Mouse (Mus musculus) heart, embryonic 16.5 days (tissue): ENCODE results near the gene Asic2. TPM values are rescaled to one million over a fixed set of nuclear protein-coding genes. Genes with fewer than 3 reads are reported as not detected.

Experiments used
- ATAC-seq: fragments of 200-750 bp; cut with Nextera tagmentation; replicated peaks from 2 replicates; pipeline ENCODE4 v1.8.0; 2017; ENCODE audit warnings: moderate number of reproducible peaks; ENCODE audit not compliant: insufficient read depth, low FRiP score; ENCODE audit errors: extremely low read depth
- H3K27ac ChIP-seq: fragments of 300-500 bp; sonication (generic); 2 replicates; pipeline ENCODE4 v1.5.1; 2014; ENCODE audit warnings: mild to moderate bottlenecking, low read length, control low read depth, moderate library complexity
- H3K27me3 ChIP-seq: fragments of 300-500 bp; sonication (generic); 2 replicates; pipeline ENCODE4 v1.6.1; 2014; ENCODE audit warnings: low read length, mixed read lengths; ENCODE audit not compliant: control insufficient read depth, insufficient read depth
- H3K36me3 ChIP-seq: fragments of 300-500 bp; sonication (generic); 2 replicates; pipeline ENCODE4 v1.6.1; 2014; ENCODE audit not compliant: control insufficient read depth, insufficient read depth
- H3K4me1 ChIP-seq: fragments of 300-500 bp; sonication (generic); 2 replicates; pipeline ENCODE4 v1.6.1; 2014; ENCODE audit warnings: low read length, mixed read lengths; ENCODE audit not compliant: control insufficient read depth, insufficient read depth
- H3K4me2 ChIP-seq: fragments of 300-500 bp; sonication (generic); 2 replicates; pipeline ENCODE4 v1.6.1; 2014; ENCODE audit warnings: low read depth, mild to moderate bottlenecking, control low read depth, low read length
- H3K4me3 ChIP-seq: fragments of 300-500 bp; sonication (generic); 2 replicates; pipeline ENCODE4 v1.5.1; 2014; ENCODE audit warnings: mild to moderate bottlenecking, control low read depth, low read length
- H3K9ac ChIP-seq: fragments of 300-500 bp; sonication (generic); 2 replicates; pipeline ENCODE4 v1.6.1; 2014; ENCODE audit warnings: low read length, control low read depth
- H3K9me3 ChIP-seq: fragments of 300-500 bp; sonication (generic); replicated peaks from 2 replicates; pipeline ENCODE4 v1.6.1; 2016; ENCODE audit warnings: low read length; ENCODE audit not compliant: control insufficient read depth
- WGBS: fragments of 180-500 bp; shearing (Covaris S2); extraction: QIAGEN DNeasy Blood & Tissue Kit; methylation state at CpG from one replicate; pipeline ENCODE4 v1.1.7; 2014; 5-methylcytosine and 5-hydroxymethylcytosine counted together
- polyA plus RNA-seq: library from polyadenylated mRNA; unstranded; fragments of >200 nt; fragmentation: Nextera tagmentation; extraction: Ambion mirVana; gene quantifications from 2 replicates; pipeline ENCODE4 v1.2.1, GENCODE M21; 2015

Gene Asic2
- polyA plus RNA-seq, 1 experiment from 2014 or later: not detected

DNA sequence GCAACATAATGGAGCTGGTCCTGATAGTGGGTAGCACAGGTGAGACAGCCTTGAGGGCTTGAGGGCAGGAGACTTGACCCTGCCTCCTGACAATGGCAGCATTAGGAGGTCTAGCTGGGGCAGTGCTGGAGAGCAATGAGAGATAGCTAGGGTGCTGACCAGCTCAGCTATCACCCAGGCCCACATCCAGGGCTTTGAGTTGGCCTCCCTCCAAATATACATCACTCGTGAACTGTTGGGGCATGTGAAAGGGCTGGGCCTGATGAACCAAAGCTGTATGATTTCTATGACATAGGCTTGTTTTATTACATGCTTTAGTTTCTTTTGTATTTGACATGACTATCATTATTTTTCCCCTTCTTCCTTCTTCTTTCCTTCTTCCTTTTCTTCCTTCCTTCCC, 176.7 kb downstream of the Asic2 start:
- Histone ChIP-seq H3K27ac (no peak overlapping the region), H3K36me3 (no peaks in the 10 kb centered on the region), H3K9ac (no peak overlapping the region), H3K9me3 (no peaks in the 10 kb centered on the region), H3K4me1 (no peaks in the 10 kb centered on the region), H3K4me3 (no peak overlapping the region), H3K4me2 (no peak overlapping the region), H3K27me3 (no peaks in the 10 kb centered on the region)
- ATAC-seq: no peak
- 13% methylated on average over 1 of the region's 1 CpGs for WGBS

DNA sequence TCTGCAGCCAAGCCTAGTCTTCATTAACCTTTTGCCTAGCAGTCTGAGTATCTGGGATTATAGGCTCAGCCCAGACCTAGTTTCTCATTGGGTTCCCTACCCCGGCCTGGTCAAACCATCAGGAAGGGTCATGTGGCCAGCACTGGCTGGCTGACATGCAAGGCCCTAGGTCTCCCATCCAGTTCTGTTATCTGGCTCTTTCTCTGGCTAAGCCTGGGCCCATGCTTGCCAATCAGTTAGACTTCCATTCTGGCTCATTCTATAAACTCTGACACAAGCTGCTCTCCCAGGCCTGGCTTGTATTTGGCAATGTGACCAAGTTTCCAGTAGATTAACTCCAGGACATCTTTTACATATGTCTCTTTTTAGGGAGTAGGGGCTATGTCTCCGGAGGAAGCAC, 187.7 kb downstream of the Asic2 start:
- H3K27ac ChIP-seq: no peak overlapping the region
- H3K27me3 ChIP-seq: peaks cover 2% of the 10 kb centered on the region; the same call in 1 of the 2 replicates
- H3K4me1 ChIP-seq: no peaks in the 10 kb centered on the region
- H3K4me2 ChIP-seq: no peak overlapping the region
- no peak overlapping the region for H3K4me3 ChIP-seq
- H3K9me3 ChIP-seq: no peaks in the 10 kb centered on the region
- no peak for ATAC-seq
- H3K36me3 ChIP-seq: no peaks in the 10 kb centered on the region
- 75% methylated on average over 2 of the region's 2 CpGs for WGBS
- no peak overlapping the region for H3K9ac ChIP-seq

DNA sequence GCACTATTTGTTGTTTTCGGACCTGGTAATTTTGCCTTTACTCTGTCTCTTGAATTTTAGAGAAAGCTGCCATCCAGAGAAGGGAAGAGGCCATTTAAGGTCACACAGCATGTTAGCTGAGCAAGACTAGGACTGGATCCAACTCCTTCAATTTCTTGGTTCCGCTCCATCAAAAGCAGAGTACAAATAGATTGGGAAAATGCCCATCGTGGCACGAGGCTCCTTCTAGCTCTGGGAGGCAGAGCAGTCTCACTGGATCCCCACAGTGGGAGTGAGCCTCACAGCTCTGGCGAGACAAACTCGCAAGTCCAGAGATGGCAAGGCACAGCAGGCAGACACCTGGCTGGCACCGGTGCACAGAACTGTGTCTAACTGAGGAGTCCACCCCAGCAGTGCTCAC, 188.4 kb downstream of the Asic2 start:
- Histone ChIP-seq H3K4me2 (no peak overlapping the region), H3K4me1 (no peaks in the 10 kb centered on the region), H3K9ac (no peak overlapping the region), H3K9me3 (no peaks in the 10 kb centered on the region), H3K36me3 (no peaks in the 10 kb centered on the region), H3K4me3 (no peak overlapping the region), H3K27me3 (peaks cover 2% of the 10 kb centered on the region; the same call in 1 of the 2 replicates), H3K27ac (no peak overlapping the region)
- WGBS: 74% methylated on average over 7 of the region's 7 CpGs
- ATAC-seq: no peak

DNA sequence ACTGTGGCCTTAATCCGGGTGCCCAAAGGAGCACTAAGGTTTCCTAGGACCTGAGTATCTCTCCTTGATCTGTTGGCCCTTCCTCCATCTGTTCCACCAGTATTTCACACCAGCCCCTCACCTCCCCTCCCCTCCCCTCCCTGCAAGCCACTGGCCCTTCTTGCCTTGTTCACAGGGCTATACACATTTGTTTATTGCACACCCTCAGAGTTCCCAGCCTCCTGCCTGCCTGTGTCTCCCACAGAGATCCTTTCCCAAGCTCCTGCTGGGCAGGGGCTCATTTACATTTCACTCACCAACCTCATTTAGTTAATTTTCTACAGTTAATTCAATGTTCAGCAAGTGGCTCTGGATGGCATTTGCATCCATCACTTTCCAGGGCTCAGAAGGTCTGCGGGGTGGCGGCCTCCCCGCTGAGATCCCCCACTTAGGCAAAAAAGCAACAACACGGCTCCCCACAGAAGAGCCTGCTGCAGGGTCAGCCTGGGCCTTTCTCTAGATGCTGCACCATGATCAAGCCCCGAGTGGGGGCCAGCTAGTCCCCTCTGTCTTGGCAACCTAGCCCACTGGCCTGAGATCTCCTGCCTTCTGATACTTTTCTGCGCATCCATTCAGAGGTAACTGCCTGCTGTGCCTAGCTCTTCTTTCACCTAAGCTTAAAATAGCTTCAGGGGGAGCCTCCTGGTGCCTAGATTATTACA, 196.9 kb downstream of the Asic2 start:
- H3K36me3 ChIP-seq: no peaks in the 10 kb centered on the region
- no peak overlapping the region for H3K9ac ChIP-seq
- no peaks in the 10 kb centered on the region; the same call in 1 of the 2 replicates for H3K27me3 ChIP-seq
- H3K4me1 ChIP-seq: 0 out of 2 replicates have a peak, but pooled peaks cover 2% of the 10 kb centered on the region
- WGBS: 22% methylated on average over 7 of the region's 7 CpGs
- no peaks in the 10 kb centered on the region for H3K9me3 ChIP-seq
- no peak for ATAC-seq
- H3K4me2 ChIP-seq: no peak overlapping the region
- no peak overlapping the region for H3K27ac ChIP-seq
- H3K4me3 ChIP-seq: no peak overlapping the region

DNA sequence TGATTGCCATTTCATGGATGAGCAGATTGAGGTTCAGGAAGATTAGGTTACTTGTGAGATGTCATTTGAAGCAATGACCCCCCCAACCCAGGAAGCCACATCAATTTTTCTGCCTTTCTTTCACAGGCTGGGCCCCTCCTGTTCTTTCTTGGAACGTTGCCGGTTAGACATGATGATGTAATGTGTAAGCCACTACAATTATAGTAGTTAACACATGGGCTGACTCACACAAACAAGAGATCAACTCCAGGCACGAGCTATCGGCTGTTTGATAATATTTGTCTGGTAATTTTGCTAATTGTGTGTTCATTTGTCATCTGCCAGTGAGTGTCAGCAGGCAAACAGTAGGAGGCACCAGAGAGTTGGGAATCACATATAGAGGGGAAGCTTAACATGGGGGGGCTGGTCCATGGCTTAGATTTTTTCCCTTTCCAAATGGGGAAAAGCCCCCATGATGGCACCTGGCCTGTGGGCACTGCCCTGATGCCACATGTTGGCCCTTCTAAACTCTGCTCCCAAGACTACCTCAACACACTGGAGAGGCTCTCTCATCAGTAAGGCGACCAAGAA, 198.5 kb downstream of the Asic2 start:
- Histone ChIP-seq H3K9me3 (no peaks in the 10 kb centered on the region), H3K27me3 (no peaks in the 10 kb centered on the region; the same call in 1 of the 2 replicates), H3K4me2 (no peak overlapping the region), H3K27ac (no peak overlapping the region), H3K4me3 (no peak overlapping the region), H3K36me3 (no peaks in the 10 kb centered on the region), H3K4me1 (0 out of 2 replicates have a peak, but pooled peaks cover 2% of the 10 kb centered on the region), H3K9ac (no peak overlapping the region)
- ATAC-seq: no peak
- WGBS: 54% methylated on average over 5 of the region's 5 CpGs

DNA sequence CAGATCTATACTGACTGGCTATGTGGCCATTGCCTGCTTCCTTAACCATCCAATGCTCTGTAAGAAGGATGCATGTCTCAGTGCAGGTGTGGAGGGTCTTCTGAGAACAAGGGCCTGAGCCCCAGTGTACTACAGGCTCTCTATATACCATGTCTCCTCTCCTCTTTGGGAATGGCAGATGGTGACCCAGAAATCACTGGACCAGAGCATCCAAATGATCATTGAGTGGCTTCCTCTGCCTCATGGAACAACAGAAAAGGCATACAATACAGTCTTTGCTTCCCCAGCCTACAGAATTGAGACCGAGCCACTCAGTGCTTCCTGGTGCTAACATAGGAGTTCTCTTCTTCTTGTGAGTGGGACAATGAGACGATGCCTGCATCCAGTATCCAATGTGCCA, 200.0 kb downstream of the Asic2 start:
- ATAC-seq: no peak
- Histone ChIP-seq H3K36me3 (no peaks in the 10 kb centered on the region), H3K4me1 (0 out of 2 replicates have a peak, but pooled peaks cover 2% of the 10 kb centered on the region), H3K27ac (no peak overlapping the region), H3K9me3 (no peaks in the 10 kb centered on the region), H3K4me3 (no peak overlapping the region), H3K27me3 (no peaks in the 10 kb centered on the region; the same call in 1 of the 2 replicates), H3K4me2 (no peak overlapping the region), H3K9ac (no peak overlapping the region)
- WGBS: 81% methylated on average over 2 of the region's 2 CpGs

DNA sequence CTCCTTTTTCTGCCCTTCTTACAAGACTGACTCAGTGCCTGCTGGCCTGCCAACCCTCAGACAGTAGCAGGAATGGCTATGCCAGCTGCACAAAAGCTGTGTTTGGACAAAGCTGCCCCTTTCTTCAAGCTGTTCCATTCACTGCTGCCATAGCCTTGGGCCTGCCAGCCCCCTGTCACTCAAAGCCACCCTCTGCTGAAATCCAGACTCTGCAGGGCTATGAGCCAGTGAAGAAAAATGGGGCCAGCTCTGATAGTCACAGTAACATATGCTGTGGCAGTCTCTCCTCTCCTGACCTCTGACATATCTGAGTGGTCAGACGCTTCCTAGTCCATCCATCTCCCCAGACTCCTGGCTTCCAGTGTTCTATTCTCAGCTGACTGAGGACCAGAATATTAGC, 200.5 kb downstream of the Asic2 start:
- H3K27me3 ChIP-seq: no peaks in the 10 kb centered on the region; the same call in 1 of the 2 replicates
- H3K4me3 ChIP-seq: no peak overlapping the region
- H3K4me2 ChIP-seq: no peak overlapping the region
- no peak overlapping the region for H3K9ac ChIP-seq
- H3K27ac ChIP-seq: no peak overlapping the region
- no peaks in the 10 kb centered on the region for H3K9me3 ChIP-seq
- no peak for ATAC-seq
- 0 out of 2 replicates have a peak, but pooled peaks cover 2% of the 10 kb centered on the region for H3K4me1 ChIP-seq
- no peaks in the 10 kb centered on the region for H3K36me3 ChIP-seq
- 39% methylated on average over 1 of the region's 1 CpGs for WGBS

DNA sequence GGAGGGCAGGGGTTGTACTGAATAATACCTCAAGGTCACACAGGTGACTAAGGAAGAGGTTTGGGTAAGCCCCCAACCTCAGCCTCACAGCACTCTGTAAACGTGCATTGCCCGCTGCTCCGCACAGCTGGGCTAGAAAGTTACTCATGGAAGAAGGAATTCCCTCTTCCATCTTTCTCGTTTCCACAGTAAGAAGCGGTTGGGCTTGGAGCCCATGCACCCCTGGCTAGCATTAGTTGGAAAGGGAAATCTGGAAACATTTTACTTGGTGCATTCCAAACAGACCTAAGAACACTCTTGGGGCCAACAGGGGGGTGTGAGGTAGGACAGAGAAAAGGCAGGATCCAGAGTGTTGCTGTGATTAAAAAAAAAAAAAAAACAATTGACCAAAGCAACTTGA, 203.0 kb downstream of the Asic2 start:
- H3K4me3 ChIP-seq: no peak overlapping the region
- WGBS: 62% methylated on average over 5 of the region's 5 CpGs
- no peaks in the 10 kb centered on the region for H3K9me3 ChIP-seq
- H3K9ac ChIP-seq: no peak overlapping the region
- no peaks in the 10 kb centered on the region for H3K36me3 ChIP-seq
- ATAC-seq: no peak
- H3K4me2 ChIP-seq: no peak overlapping the region
- no peak overlapping the region for H3K27ac ChIP-seq
- no peaks in the 10 kb centered on the region for H3K27me3 ChIP-seq
- H3K4me1 ChIP-seq: no peaks in the 10 kb centered on the region

DNA sequence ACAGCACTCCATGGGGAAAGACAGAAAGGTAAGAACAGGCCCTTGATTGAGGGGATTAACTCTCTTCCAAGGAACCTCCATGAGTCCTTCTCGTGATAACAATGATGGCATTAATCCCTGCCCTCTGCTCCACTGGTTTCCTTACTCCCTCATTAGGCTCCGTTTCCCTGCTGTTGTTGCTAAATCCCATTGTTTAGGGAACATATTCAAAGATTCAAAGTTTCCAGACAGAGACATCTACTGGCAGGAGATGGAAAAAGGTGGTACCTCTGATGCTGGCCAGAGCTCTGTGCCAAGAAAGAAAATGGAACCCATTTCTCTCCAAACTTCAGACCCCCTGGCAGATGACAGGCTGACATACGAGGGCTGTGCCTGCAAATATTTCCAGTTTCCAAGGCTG, 203.5 kb downstream of the Asic2 start:
- H3K36me3 ChIP-seq: no peaks in the 10 kb centered on the region
- 21% methylated on average over 3 of the region's 3 CpGs for WGBS
- ATAC-seq: no peak
- H3K4me3 ChIP-seq: no peak overlapping the region
- no peak overlapping the region for H3K27ac ChIP-seq
- H3K4me1 ChIP-seq: no peaks in the 10 kb centered on the region
- H3K9me3 ChIP-seq: no peaks in the 10 kb centered on the region
- H3K4me2 ChIP-seq: no peak overlapping the region
- H3K27me3 ChIP-seq: no peaks in the 10 kb centered on the region
- no peak overlapping the region for H3K9ac ChIP-seq
